Mouse (Mus musculus) ES-E14 (cell line): ENCODE results near the gene Car10.

Source experiments
- CHD2 ChIP-seq: IDR thresholded peaks from 2 replicates; pipeline ENCODE4 v1.6.1; 2014; ENCODE audit warnings: mild to moderate bottlenecking, low read depth, low read length, inconsistent platforms
- HCFC1 ChIP-seq: IDR thresholded peaks from 2 replicates; pipeline ENCODE4 v1.6.1; 2012; ENCODE audit warnings: low read length, inconsistent platforms, borderline replicate concordance; ENCODE audit not compliant: insufficient read depth
- MAFK ChIP-seq: IDR thresholded peaks from 2 replicates; pipeline ENCODE4 v1.6.1; 2014; ENCODE audit warnings: mild to moderate bottlenecking, low read depth, low read length, inconsistent platforms; ENCODE audit not compliant: insufficient read depth
- ZC3H11A ChIP-seq: IDR thresholded peaks from 2 replicates; pipeline ENCODE4 v1.6.1; 2012; ENCODE audit warnings: low read depth, mild to moderate bottlenecking, inconsistent platforms, low read length, borderline replicate concordance
- ZNF384 ChIP-seq: IDR thresholded peaks from 2 replicates; pipeline ENCODE4 v1.6.1; 2012; ENCODE audit warnings: low read depth, low read length, inconsistent platforms

GRCm38 (mm10) chr11:93522501-93522900 is 424.7 kb downstream of the Car10 start:
- TF ChIP-seq MAFK (no peak), ZNF384 (no peak), ZC3H11A (no peak), CHD2 (no peak), HCFC1 (no peak)
